Mouse (Mus musculus) heart, embryonic 10.5 days (tissue): ENCODE results near the gene Olfr577. TPM values are rescaled to one million over a fixed set of nuclear protein-coding genes. Genes with fewer than 3 reads are reported as not detected.

Experiments
- polyA plus RNA-seq: library from polyadenylated mRNA; unstranded; fragments of >200 nt; fragmentation: Nextera tagmentation; extraction: Ambion mirVana; gene quantifications from 2 replicates; pipeline ENCODE4 v1.2.1, GENCODE M21; 2016

Olfr577 gene
- polyA plus RNA-seq, 1 experiment from 2014 or later = not detected

Other genes with a start within 250 kb of the Olfr577 start
- not detected in 2 replicates for gene Olfr559, start 248.5 kb downstream of the Olfr577 start, polyA plus RNA-seq
- not detected in 2 replicates for gene Olfr560, start 216.6 kb downstream of the Olfr577 start, polyA plus RNA-seq
- not detected in 2 replicates for gene Olfr78, start 216.5 kb downstream of the Olfr577 start, polyA plus RNA-seq
- gene Olfr561, start 204.7 kb downstream of the Olfr577 start, polyA plus RNA-seq = not detected in 2 replicates
- not detected in 2 replicates for gene Olfr564, start 172.5 kb downstream of the Olfr577 start, polyA plus RNA-seq
- gene Olfr566, start 117.2 kb downstream of the Olfr577 start, polyA plus RNA-seq = not detected in 2 replicates
- not detected in 2 replicates for gene Olfr568, start 98.8 kb downstream of the Olfr577 start, polyA plus RNA-seq
- not detected in 2 replicates for gene Olfr569, start 85.1 kb downstream of the Olfr577 start, polyA plus RNA-seq
- not detected in 2 replicates for gene Olfr570, start 81.4 kb downstream of the Olfr577 start, polyA plus RNA-seq
- gene Olfr571, start 58.4 kb downstream of the Olfr577 start, polyA plus RNA-seq = not detected in 2 replicates
- gene Olfr572, start 51.5 kb downstream of the Olfr577 start, polyA plus RNA-seq = not detected in 2 replicates
- not detected in 2 replicates for gene Olfr573-ps1, start 33.4 kb downstream of the Olfr577 start, polyA plus RNA-seq
- not detected in 2 replicates for gene Olfr574, start 27.5 kb downstream of the Olfr577 start, polyA plus RNA-seq
- not detected in 2 replicates for gene Olfr575, start 17.2 kb downstream of the Olfr577 start, polyA plus RNA-seq
- not detected in 2 replicates for gene Olfr576, start 13.3 kb downstream of the Olfr577 start, polyA plus RNA-seq
- not detected in 2 replicates for gene Olfr578, start 13.4 kb upstream of the Olfr577 start, polyA plus RNA-seq
- gene Olfr582, start 62.1 kb upstream of the Olfr577 start, polyA plus RNA-seq = not detected in 2 replicates
- gene Olfr583, start 75.4 kb upstream of the Olfr577 start, polyA plus RNA-seq = not detected in 2 replicates
- gene Olfr584, start 105.9 kb upstream of the Olfr577 start, polyA plus RNA-seq = not detected in 2 replicates
- gene Olfr585, start 121.8 kb upstream of the Olfr577 start, polyA plus RNA-seq = not detected in 2 replicates
- not detected in 2 replicates for gene Olfr586, start 149.7 kb upstream of the Olfr577 start, polyA plus RNA-seq
- not detected in 2 replicates for gene Olfr588-ps1, start 164.9 kb upstream of the Olfr577 start, polyA plus RNA-seq
- gene Olfr589, start 180.4 kb upstream of the Olfr577 start, polyA plus RNA-seq = not detected in 2 replicates
- not detected in 2 replicates for gene Olfr591, start 202.4 kb upstream of the Olfr577 start, polyA plus RNA-seq
- not detected in 2 replicates for gene Olfr592, start 208.9 kb upstream of the Olfr577 start, polyA plus RNA-seq
- not detected in 2 replicates for gene Olfr593, start 235.9 kb upstream of the Olfr577 start, polyA plus RNA-seq
- not detected in 2 replicates for gene Olfr594, start 241.1 kb upstream of the Olfr577 start, polyA plus RNA-seq